Mouse (Mus musculus) ES-Bruce4 (cell line): ENCODE data around the gene Stradb. TPM values are rescaled to one million over a fixed set of nuclear protein-coding genes. Genes with fewer than 3 reads are reported as not detected.
"Not testable (repeated sequence)": the region's sequence is repeated elsewhere in the genome, so short reads cannot be mapped to it uniquely, and the experiment has no call there.

Experiments used
- H3K27ac ChIP-seq: 2 replicates; pipeline ENCODE4 v1.5.1; 2012; ENCODE audit warnings: low read length, inconsistent platforms; ENCODE audit not compliant: insufficient read depth
- H3K27me3 ChIP-seq: 2 replicates; pipeline ENCODE4 v1.6.1; 2012; ENCODE audit warnings: mild to moderate bottlenecking, low read length, inconsistent platforms; ENCODE audit not compliant: control insufficient read depth, poor library complexity, insufficient read depth, severe bottlenecking
- H3K36me3 ChIP-seq: 2 replicates; pipeline ENCODE4 v1.6.1; 2012; ENCODE audit warnings: inconsistent platforms, mild to moderate bottlenecking, low read length, moderate library complexity; ENCODE audit not compliant: control insufficient read depth, poor library complexity, insufficient read depth, severe bottlenecking
- H3K4me1 ChIP-seq: one replicate; pipeline ENCODE4 v1.8.1; 2011; ENCODE audit warnings: low read length; ENCODE audit not compliant: control insufficient read depth, insufficient read depth
- H3K4me3 ChIP-seq: 2 replicates; pipeline ENCODE4 v1.5.1; 2011; ENCODE audit warnings: low read depth, mild to moderate bottlenecking, low read length
- H3K9ac ChIP-seq: 2 replicates; pipeline ENCODE4 v1.6.1; 2012; ENCODE audit warnings: low read depth, mild to moderate bottlenecking, inconsistent platforms; ENCODE audit not compliant: poor library complexity, severe bottlenecking
- H3K9me3 ChIP-seq: replicated peaks from 2 replicates; pipeline ENCODE4 v1.6.1; 2012; ENCODE audit warnings: mild to moderate bottlenecking, low read length, inconsistent platforms; ENCODE audit not compliant: control insufficient read depth, poor library complexity, insufficient read depth, severe bottlenecking
- CTCF ChIP-seq: IDR thresholded peaks from one replicate; pipeline ENCODE4 v1.8.1; 2011; ENCODE audit warnings: low read depth, low read length
- EP300 ChIP-seq: IDR thresholded peaks from 2 replicates; pipeline ENCODE4 v1.6.1; 2011; ENCODE audit warnings: low read depth, low read length; ENCODE audit not compliant: insufficient read depth
- POLR2A ChIP-seq: IDR thresholded peaks from one replicate; pipeline ENCODE4 v1.8.1; 2011; ENCODE audit warnings: low read length; ENCODE audit not compliant: insufficient read depth
- polyA plus RNA-seq: library from polyadenylated mRNA; stranded (reverse); fragments of >200 nt; gene quantifications from 2 replicates; pipeline ENCODE4 v1.2.4, GENCODE M21; 2011; ENCODE audit warnings: low read depth; ENCODE audit not compliant: missing spikeins, insufficient read depth, insufficient read length

The Stradb gene
- polyA plus RNA-seq, 1 experiment, result 10.2 TPM

DNA sequence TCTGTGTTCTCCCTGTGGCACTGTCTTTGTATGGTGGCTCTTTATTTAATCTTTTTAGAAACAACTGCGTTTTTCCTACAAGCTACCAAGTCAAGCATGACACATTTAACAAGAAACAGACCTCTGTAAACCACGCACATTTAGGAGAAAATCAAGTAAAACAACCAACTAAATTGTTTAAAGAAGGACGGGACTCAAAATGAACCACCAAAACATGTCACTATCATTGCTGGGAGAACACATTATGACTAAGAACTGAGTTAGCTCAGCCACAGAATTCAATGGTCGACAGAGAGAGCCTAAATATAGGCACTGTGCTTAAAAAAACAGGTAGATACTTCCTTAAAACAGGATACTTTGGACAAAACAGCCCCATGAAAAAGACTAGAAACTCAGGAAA, 20.3 kb upstream of the Stradb start:
- no peaks in the 10 kb centered on the region for H3K9me3 ChIP-seq
- no peak overlapping the region for H3K4me3 ChIP-seq
- H3K4me1 ChIP-seq, result peaks cover 6% of the 10 kb centered on the region
- no peak overlapping the region for H3K27ac ChIP-seq
- no peak for TF ChIP-seq CTCF
- TF ChIP-seq EP300, result no peak
- no peak for TF ChIP-seq POLR2A
- no peaks in the 10 kb centered on the region for H3K36me3 ChIP-seq
- no peak overlapping the region for H3K9ac ChIP-seq
- no peaks in the 10 kb centered on the region for H3K27me3 ChIP-seq

DNA sequence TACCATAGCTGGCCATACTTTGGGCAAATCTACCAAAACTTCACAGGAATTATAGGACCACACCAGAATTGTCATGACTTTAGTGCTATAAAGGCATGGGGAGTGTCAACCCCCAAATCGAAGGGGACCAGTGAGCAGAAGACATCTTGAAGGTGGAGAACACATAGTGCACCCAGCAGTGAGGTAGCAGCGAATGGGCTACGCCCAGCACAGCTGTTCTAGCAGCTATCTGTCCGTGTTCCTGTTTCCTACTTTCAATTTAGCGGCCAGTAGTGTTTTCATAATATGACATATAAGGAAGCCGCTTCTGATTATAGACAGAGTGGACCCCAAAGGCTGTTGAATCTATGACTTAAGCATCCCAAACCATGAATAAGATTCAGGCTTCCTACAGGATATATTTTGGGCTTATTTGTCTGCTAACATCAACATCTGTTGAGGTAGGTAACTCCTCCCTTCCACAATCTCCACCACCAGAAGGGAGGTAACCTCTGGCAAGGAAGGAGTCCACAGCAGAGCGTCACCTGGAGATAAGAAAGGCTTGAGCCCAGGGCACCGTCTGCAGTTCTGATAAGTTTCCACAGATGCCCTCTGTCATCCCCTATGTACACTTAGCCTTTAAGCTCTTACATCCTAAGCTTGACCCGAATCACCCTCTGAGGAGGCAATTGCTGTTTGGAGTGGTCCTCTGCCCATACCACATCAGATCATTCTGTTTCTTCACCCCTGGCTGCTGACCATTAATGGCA, 19.5 kb upstream of the Stradb start:
- H3K4me1 ChIP-seq, result peaks cover 6% of the 10 kb centered on the region
- H3K27ac ChIP-seq, result no peak overlapping the region
- H3K27me3 ChIP-seq, result no peaks in the 10 kb centered on the region
- H3K9ac ChIP-seq, result no peak overlapping the region
- H3K4me3 ChIP-seq, result no peak overlapping the region
- no peaks in the 10 kb centered on the region for H3K9me3 ChIP-seq
- H3K36me3 ChIP-seq, result no peaks in the 10 kb centered on the region
- TF ChIP-seq EP300 (no peak), POLR2A (no peak), CTCF (no peak)

DNA sequence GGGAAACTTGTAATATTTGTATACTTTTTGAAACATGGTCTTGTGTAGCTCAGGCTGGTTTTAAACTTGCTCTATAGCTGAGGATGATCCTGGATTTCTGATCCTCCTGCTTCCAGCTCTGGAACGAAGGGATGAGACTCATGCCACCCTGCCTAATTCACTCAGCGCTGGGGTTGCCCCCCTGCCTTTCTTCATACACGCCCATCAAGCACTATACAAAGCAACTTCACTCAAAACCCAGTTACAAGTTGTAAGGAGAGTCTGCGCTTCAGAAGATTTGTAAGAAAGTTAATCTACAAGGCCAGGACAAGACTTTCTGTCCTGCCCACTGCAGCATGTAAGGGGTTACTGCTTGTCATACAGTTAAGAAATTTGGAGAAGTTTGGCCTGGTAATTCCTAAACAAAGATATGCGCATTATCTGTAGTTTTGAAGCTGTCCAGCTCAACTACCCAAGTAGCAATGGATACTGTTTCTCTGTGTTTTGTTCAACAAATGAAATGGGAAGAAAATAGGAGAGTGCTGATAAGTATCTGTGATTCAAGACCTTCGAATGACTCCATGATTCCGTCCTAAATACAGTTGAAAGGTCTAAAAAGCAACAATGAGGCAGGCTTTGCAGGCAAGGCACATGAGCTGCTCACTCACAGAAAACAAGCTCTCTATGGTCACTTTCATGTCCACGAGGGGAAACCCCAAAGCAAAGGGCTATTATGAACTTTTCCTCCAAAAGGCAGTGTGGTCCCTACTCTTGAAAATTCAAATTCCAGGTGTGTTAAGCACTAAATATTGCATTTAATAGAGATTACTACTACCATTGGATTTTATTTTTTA, 18.5 kb upstream of the Stradb start:
- Histone ChIP-seq H3K36me3 (no peaks in the 10 kb centered on the region), H3K9me3 (no peaks in the 10 kb centered on the region), H3K27ac (no peak overlapping the region), H3K4me1 (peaks cover 6% of the 10 kb centered on the region), H3K27me3 (no peaks in the 10 kb centered on the region), H3K9ac (no peak overlapping the region), H3K4me3 (no peak overlapping the region)
- TF ChIP-seq CTCF (no peak), POLR2A (no peak), EP300 (no peak)

DNA sequence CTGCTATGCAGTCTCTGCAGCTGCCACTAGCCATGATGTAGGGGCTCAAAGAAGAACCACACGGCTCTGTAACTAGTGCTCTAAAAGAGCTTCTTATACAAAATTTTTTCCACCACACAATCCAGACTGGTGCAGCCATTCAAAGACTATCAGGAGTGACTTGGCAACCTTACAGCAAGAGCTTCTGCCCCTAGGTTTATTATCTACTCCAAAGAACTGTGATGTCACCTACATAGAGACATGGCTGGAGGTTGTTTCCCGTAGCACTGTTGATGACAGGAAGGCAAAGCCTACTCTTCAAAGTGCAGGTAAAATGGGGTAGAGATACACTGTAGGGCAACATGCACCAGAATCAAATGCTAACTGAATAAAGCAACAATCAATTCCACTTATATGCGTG, 17.6 kb upstream of the Stradb start:
- Histone ChIP-seq H3K9me3 (no peaks in the 10 kb centered on the region), H3K36me3 (no peaks in the 10 kb centered on the region), H3K27me3 (no peaks in the 10 kb centered on the region), H3K4me3 (no peak overlapping the region), H3K27ac (no peak overlapping the region), H3K4me1 (peaks cover 6% of the 10 kb centered on the region), H3K9ac (no peak overlapping the region)
- TF ChIP-seq EP300 (no peak), POLR2A (no peak), CTCF (no peak)

DNA sequence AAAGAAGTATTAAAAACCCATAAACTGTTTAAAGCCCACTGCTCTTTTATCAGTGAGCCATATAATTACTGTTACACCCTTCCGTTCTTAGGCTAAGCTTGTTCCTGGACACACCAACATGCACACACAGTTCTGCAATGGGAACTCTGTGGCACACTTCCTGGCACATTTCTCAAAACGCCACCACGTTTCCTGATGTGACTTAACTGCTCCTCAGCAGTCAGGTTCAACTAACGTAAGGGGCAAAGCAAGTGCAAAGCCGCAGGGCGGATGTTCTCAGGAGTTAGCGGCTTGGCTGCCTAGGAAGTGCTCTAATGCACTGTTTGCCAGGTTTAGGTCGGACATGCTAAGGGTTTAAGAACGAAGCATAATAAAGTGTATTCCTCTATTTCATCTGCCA, 17.1 kb upstream of the Stradb start:
- no peaks in the 10 kb centered on the region for H3K36me3 ChIP-seq
- TF ChIP-seq CTCF (no peak), POLR2A (no peak), EP300 (no peak)
- H3K4me3 ChIP-seq, result no peak overlapping the region
- no peaks in the 10 kb centered on the region for H3K9me3 ChIP-seq
- peaks cover 4% of the 10 kb centered on the region for H3K4me1 ChIP-seq
- no peak overlapping the region for H3K9ac ChIP-seq
- H3K27ac ChIP-seq, result no peak overlapping the region
- no peaks in the 10 kb centered on the region for H3K27me3 ChIP-seq

DNA sequence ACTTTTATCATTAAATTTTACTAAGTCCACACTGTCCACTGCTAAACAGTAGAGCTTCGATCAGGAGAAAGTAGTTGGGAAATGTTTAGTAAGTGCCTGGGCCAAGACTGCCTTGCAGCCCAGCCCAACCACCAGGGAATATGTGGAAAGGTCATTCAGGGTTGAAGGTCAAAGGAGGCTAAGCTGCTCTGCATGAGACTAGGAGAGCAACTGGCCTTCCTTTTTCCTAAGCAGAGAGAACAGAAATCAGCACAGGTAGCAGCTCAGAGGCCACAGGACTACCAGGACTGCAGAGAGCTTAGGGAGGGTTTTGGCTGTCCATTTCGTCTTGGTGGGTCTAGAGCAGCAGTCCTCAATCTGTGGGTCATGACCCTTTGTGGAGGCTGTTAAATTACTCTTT, 15.4 kb upstream of the Stradb start:
- H3K36me3 ChIP-seq, result no peaks in the 10 kb centered on the region
- H3K4me3 ChIP-seq, result no peak overlapping the region
- no peak overlapping the region for H3K9ac ChIP-seq
- TF ChIP-seq EP300, result peak; percentile 77
- TF ChIP-seq CTCF, result no peak
- TF ChIP-seq POLR2A, result no peak
- H3K27ac ChIP-seq, result peak overlapping the region; percentile 43; the same call in 1 of the 2 replicates
- no peaks in the 10 kb centered on the region for H3K4me1 ChIP-seq
- no peaks in the 10 kb centered on the region for H3K9me3 ChIP-seq
- no peaks in the 10 kb centered on the region for H3K27me3 ChIP-seq

DNA sequence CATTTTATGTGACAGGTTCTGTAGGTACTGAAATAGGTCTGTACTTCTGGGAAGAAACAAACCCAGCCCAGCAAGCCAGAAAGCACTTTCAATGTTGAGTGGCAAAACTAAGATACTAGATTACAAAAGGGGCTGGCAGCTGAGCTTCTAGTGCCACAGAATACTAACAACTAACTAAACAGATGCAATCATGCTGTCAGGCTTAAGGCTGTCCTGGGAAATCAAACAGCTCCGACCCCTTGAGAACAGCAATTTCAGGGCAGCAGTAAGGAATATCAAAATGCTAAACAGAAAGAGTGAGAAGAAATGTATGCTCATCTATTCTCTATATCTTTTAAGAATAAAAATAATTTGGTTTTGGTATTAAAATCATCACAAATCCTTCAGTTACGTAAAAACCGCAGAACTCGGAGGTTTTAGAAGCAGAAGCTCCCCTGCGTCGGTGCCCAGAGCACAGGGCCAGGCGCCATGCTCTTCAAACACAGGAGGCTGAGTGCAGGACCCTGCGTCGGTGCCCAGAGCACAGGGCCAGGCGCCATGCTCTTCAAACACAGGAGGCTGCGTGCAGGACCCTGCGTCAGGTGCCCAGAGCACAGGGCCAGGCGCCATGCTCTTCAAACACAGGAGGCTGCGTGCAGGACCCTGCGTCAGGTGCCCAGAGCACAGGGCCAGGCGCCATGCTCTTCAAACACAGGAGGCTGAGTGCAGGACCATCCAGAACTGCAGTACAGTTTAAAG, 14.4 kb upstream of the Stradb start:
- not testable (repeated sequence) for H3K27me3 ChIP-seq, H3K9ac ChIP-seq, H3K9me3 ChIP-seq, H3K4me1 ChIP-seq, H3K4me3 ChIP-seq, H3K27ac ChIP-seq, H3K36me3 ChIP-seq
